Mouse (Mus musculus): ENCODE data around the gene Sema5a. TPM values are rescaled to one million over a fixed set of nuclear protein-coding genes. Genes with fewer than 3 reads are reported as not detected.

Gene Sema5a
- total RNA-seq, 2 experiments from 2014 or later: 84.9 to 94.2 TPM

DNA sequence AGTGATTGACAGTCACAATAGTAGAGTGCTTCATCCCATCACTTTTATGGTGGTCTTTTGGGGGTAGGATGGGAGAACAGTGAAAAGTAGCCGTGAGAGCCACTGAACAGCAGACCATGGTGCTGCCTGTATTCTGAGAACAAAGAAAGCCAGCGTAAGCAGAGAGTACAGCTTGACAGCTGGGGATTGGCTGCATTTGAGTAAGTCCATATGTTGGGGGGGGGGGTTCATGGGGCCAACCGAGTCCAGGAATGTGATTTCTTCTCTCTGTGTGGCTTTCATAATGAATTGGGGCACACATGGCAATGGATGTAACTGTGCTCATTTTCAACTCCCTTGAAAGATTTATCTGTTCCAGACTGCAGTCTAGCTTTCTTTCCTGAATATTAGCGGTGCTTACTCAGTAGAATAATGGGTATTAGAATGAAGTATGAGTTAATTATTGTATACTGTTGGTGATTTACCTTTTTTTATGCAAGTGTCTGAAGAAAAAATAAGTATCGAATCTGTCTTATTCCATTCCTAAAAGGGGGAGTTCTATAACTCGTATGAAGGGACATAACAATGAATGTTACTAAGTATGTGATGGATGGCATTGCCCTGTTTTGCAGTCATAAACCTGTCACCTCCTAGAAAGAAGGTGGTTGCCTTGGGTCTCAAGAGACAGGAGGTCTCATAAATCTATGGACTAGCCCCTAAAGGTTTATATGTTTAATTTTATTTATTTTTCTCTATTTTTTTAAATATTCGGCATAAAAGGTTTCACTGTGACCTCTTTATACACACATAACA, 203.1 kb downstream of the Sema5a start:
- DNase-seq: no peak

DNA sequence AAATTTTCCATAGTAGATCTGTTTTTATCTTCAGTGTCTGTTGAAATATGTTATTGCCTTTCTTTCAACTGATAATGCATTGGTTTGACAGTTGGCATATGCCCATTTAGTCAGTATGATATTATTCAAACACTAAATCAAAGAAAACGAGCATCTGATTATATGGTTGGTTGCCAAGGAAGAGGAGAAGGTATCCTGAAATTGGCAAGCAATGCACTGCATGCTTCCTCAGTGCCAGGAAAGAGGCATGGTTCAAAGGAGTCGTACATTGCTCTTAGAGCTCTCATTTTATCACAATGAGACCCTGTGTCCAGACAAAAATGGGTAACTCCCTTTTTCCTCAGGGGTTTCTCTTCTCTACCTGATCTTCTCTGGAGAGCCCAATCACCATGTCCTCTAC, 214.4 kb downstream of the Sema5a start:
- DNase-seq: no peak

DNA sequence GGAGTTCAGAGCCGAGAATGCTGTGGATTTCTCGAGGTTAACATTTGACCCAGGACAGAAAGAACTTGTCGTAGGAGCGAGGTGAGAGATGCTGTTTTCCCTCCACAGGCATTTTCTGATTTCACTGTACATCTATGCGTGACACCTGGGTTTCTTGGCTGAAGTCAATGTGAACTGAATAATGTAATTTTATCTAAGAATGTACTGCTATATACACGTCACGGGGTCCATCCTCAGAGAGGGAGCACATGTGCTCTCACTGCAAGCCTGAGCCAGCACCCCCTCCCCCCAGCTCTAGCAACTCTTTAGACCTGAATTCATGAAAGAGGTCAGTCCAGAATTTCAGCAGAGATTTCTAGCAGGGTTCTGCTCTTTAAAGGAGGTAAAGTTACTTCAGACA, 215.6 kb downstream of the Sema5a start:
- no peak for DNase-seq

DNA sequence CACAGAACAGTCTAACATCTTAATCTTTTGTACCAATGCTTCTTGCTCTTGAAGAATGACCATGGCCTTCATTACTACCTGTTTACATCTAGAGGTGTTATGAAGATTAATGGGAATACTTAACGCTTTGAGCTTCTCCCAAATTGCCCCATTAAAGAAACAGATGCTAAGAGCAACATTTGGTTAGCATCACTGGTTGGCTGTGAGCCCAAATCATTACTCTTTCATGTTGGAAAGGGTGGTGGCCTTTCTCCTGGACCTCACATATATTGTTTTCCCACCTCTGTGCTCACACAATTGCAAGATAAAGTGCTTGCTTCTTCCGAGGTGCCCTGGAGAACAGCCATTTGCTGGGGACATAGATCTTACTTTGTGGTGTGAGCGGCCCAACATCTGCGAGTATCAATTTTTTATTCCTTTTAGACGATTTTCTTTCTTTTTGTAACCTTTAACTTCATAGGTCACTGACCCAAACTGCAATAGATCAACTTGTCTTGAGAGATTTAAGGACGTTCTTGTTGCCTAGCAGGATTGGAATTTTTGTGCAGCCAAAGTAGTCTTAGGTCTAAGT, 227.0 kb downstream of the Sema5a start:
- DNase-seq: no peak

DNA sequence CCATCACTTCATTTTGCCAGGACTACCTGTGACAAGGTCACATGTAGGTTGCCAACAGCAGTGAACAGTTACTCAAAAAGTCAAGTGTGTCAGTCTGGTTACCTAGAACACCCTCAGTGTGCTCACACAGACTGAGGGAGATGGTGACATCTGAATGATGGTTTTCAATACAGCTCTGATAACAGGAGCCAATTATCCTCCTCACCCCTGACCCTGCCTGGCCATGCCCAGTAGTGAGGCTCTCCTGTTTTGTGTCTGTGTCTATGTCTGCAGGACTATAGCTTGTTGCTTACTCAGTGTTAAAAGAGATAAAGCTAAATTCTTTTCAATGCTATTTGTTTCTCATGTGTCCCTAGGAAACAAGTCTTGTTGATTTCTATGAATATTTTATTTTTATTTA, 236.1 kb downstream of the Sema5a start:
- DNase-seq: no peak

DNA sequence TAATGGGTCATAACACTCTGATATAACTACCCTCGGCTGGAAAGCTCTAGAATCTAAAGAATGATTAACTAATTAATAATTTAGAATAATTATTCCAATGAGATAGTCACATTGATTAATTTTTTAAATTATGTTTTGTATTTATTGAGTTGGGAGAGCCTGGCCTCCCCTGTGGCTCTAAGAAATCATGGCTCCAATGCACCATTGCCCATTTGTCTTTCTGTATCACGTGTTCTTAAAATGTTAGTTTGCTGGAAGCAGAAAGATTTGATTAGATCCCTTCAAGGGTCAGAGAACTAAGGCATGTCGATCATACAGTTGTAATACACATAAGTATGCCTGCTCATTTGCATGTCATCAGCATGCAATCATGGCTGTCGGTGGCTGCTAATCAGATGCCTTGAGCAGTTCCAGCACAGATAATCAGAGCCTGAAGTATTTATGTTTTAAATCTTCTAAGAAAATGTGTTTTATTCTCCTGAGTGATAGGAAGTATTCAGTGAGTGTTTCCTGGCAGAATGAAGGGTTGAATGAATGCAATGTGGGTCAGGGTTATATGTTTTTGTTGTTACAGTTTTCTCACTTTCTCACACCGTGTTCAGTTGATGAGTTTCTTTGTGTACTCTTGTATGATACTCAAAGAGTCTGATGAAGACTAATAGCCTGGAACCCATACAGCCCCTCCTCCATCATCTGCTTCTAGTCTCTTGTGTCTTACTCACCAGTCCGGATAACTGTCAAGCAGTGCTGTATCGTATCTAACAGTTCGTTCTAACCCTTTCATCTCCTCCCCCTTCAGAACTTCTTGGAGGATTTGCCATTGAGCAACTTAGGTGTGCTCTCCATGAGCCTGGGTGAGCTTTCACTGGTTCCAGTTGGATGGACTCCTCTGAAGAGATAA, 240.7 kb downstream of the Sema5a start:
- DNase-seq: no peak

DNA sequence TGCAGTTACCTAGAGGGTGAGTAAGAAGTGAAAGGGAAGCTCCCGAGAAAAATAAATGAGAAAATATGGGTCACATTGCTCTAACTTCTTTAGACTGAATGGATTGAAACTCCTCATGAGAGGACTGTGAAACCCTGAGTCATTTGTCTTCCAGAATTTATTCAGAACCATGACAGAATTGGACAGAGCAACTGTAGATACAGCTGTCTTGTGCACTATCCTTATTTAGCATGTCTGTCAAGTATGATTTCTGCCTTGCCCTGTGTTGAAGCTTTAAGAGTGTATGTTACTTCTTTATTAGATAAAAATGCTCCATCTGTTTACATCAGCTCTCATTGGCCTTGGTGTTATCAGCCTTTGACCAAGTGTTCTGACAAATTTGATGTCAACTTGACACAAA, 243.4 kb downstream of the Sema5a start:
- DNase-seq: no peak

DNA sequence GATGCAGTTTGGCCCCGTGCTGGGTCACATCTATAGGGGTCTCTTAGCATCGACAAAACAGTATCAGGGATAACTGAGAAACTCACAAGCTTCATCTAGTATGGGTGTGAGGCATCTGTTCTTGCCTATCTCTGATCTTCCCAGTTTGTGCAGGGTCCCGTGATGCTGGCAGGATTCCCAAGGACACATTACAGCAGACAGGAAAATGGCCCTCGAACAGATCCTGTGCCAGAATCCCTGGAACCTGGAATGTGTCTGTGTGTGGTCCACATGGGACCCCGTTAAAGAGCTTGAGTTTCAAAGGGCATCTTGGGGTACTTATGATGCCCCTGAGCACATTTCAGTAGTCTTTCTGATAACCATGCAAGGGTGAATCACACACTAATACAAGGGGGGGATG, 249.6 kb downstream of the Sema5a start:
- DNase-seq: no peak

DNA sequence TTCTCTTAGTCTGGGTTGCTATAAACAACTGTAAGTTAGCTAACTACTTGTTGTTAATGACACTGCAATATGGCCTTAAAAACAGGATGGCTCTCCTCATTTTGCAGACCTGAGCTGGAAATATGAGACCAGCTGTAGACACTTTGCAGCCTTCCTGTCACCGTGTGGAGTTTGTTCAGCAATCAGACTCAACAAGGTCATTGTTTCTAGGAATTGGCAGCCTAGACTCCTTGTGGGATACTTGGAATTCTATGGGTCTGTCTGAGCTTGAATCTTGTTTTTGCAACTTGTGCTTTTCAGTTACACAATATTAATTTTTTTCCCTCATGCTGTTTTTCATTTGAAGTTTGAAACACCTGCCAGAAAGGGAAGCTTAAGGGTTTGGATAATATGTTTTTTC, 250.3 kb downstream of the Sema5a start:
- DNase-seq: no peak

DNA sequence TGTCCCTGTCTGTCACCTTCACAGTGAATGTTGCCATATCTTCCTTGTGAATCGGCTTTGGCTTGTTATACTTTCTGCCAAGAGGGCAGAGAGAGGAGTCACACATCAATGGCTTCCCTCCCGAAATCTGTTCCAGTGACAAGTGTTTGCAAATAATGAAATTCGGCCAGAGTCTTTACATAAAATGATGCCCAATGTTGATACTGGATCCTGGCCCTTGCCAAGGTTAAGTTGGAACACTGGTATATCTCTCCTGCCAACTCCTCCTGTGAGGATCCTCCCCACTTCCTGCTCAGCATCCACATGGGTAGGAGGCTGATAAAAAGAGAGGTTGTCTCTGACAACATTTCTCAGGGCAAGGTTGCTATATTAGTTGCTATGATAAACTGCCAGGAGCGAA, 252.3 kb downstream of the Sema5a start:
- no peak for DNase-seq

DNA sequence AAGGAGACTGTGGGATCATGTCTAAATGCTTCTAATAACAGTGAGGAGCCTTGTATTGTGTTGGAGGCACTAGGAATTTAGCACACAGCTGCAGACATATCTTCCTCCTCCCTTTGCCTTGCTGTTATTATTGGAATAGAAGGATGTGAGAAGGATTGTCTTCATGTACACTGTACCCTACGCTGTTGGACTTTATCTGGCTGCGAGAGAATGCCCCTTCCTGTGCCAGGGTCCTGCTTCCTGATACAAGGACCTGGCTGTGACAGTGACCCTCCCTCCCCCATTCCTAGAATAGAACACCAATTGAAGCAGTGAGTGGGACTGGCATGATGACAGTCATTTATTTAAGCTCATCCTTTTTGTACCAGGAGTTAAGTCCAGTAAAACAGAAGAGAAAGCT, 261.3 kb downstream of the Sema5a start:
- no peak for DNase-seq

DNA sequence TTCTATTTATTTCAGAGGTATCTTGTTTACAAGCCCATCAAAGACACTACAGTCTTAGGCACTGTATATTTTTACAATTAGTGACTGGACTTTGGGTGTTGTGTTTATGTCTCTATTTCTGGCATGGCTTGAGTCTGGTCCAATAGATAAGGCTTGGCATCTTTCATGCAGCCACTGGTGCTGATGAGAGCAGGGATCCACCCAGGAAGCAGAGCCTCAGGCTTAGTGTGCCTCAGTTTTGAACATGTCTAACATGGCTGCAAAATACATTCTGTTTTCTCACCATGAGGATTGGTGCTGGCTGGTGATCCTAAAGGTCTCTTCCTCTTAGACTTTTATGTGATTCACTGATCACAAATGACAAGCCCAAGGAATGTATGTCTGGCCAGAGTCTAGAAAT, 263.7 kb downstream of the Sema5a start:
- DNase-seq: no peak

DNA sequence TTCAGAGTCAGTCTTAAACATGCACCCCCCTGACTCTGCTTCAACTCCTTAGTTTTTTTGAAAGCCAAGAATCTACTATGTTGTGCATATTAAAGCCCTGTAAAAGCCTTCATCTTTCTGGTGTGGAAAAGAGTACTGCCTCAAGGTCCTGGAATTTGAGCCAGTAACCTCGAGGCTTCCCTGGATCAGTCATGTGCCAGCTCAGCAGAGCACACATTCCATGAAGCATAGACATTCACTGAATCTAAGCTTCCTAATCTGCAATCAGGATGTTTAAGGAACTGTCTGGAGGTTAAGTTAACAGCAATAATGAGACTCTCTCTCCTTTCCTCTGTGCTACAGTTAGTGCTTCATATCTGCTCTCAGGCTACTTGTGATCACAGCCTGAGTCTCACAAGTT, 270.3 kb downstream of the Sema5a start:
- no peak for DNase-seq

DNA sequence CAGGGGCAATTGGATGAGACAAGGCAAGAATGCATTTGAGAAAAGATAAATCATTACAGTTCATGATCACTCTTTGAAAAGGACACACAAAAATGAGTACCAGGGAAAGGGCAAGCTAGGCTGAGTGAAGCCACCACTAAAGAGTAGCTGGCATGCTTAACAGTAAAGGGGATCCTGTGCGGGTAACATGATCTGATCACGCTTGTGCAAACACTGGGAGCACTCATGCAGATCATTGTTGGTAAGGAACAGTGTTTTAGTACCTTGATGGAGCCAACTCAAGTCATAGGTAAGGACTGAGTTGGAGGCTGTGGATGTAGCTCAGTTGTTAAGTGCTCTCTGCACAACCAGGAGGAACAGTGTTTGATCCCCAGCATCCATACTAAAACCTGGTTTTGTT, 273.3 kb downstream of the Sema5a start:
- DNase-seq: no peak

DNA sequence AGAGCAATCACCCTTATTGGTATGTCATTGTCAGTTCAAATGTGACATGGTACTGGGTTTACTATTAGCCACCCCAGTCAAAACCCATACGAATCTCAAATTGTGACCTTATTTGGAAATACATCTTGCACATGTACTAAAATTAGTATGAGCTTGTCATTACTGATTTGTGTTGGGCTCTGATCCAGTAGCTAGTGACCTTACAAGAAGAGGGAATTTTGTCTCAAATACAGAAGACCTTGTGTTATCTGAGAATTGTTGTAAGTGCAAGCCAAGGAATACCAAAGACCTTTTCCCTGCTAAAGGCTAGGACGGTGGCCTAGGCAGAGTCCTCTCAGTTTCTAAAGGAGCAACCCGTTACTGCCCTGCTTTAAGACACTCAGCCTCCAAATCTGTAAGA, 287.9 kb downstream of the Sema5a start:
- no peak for DNase-seq

DNA sequence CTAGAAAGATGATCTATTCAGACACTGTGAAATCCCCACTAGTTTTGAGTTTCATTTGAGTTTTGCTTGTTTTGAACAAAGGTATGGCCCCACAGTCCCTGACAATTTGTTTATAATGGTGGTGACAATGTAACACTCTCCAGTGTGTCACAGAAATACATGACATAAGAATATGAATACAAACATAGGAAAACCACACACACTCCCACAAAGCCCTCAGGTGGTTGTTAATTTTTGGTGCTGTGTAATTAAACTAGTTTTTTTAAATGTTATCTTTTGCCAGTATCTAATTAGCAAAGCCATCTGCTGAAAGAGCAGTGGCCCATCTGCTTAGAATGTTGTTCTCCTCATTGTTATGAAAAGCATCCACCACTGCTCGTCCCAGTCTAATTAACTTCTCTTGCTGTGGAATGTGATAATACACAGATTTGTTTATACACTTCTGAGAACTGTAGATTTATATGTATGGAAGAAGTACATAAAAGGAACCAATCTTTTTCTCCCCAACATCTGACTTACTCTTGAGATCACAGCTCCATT, 289.0 kb downstream of the Sema5a start:
- DNase-seq: peak; percentile 16 to 39

DNA sequence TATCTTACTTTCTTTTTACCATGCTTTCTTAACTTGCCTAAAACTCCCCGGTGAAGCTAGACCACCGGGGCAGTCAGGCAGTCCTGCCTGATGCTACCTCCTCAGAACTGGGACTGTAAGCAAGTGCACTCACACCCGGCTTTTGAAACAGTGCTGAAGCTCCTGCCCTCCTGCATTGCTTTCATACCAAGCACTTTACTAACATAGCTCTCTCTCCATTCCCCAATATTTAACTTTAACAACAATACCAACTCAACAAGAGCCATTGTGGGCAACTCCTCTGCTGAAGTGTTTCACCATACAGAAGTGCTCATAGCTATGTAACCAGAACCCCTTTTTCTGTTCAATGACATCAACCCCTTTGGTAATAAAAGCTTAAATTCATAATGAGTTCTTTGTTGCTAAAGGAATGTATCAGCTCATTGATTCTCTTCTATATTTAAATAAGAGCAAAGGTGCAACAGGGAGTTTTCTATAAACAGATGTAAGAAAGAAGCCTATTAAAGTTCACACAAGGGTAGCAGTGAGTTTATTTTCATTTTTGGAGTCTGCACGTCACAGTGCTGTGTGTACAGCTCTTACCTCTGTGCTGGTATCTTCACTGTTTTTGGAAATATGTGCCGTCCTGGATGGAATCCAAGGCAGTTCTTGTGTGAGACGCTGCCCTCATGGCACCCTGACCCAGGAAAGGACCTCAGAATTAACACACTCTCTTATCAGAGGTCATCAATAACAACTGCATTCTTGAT, 292.3 kb downstream of the Sema5a start:
- DNase-seq: no peak

DNA sequence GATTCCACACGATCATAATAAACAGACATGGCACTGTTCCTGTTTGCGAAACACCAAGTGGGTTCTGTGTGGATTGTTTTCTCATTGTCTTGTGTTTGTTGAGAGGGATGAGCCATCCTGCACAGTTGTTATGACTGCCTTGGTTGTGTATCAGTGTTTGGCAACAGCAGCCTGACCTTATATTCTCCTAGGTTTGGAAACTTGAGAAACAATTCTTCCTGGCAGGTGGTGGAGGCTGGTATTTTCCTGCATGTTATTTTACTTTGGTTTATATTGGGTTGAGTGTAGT, 292.8 kb downstream of the Sema5a start:
- no peak for DNase-seq

DNA sequence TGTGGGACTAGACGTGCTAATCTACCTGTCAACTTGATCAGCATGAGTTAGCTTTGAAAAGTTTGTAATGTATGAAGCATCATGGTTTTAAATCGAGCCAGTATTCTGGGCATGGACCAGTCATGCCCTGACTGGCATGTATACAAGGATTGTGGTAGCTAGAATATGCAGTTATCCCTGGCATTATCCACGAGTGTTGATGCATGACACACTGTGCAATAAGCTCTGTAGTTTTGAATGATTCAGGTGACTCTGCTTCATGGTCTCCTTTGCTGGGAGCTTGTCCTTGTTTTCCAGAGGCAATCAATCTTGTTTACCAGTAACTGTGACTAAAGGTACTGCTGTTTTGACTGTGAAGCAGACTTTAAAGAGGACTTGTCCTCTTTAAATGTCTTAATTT, 293.5 kb downstream of the Sema5a start:
- DNase-seq: no peak

DNA sequence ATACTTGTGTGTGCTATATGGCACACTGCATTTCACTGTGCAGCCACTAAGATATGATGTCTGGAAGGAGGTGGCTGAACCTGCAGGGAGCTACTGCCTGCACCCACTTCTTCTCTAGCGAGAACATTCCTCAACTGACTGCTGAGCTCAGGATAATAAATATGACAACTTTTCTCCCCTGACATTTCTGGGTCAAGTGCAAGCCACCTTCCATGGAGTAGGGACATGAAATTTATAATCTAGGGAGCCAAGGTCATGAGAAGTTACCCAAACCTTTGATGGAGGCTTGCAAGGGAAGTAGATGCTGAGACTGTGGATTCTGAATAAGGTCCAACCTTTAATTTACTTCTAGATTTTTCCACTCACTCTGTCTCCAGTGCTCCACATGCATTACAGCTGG, 298.1 kb downstream of the Sema5a start:
- DNase-seq: no peak

DNA sequence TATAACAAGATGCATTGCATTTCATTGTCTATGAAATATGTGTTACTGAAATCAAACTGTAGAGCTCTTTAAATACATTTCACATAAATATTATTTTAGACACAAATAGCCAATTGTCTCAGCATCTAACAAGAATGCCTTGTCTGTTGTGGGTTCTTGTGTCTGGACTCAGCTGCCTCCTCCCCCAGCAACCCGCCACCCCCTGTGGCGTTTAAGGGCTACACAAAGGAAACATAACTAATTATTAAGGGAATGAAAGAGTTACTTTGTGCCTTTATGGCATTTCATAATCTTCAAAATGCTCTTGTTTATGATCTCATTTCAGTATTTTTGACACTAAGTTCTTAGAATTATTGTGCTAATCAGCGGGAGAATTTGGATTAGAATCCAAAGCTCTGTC, 298.6 kb downstream of the Sema5a start:
- no peak for DNase-seq

DNA sequence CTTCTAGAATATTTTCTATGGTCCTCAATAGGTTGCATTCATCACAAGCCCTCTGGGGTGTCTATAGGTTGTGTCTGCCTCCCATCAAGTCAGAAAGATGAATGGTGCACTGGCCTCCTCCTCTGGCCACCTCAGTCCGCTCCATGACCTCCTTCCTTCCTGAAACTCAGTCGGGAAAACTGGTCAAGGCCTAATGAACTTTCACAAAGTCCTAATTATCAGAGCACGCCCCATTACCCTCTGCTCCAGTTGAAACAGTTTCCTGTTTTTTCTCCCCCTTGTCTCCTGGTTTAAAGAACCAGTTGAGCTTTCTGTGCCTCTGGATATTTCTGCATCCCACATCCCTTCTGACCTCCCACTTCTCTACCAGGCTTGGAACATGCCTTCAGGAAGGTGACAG, 300.8 kb downstream of the Sema5a start:
- DNase-seq: no peak

DNA sequence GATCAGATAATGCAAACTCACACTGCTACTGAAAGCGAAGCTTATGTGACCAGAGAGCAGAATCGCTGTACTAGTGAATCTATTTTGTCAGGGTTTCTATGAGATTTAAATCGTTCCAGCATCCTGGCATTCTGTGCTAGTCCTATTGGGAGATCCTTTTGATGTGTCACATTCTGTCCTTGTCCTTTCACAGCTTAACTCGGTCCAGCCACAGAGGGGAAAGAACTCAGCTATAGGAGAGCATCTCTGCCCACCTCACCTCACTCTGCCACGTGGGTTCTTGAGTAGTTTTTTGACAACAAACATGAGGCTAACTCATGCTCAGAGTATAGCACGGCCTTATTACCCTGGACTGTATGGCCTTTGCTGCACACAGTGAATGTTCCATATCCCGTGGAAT, 302.1 kb downstream of the Sema5a start:
- DNase-seq: no peak
